Mouse (Mus musculus) embryonic facial prominence, embryonic 14.5 days (tissue): ENCODE data around the gene Trappc3. TPM values are rescaled to one million over a fixed set of nuclear protein-coding genes. Genes with fewer than 3 reads are reported as not detected.

Experiments used
- ATAC-seq: fragments of 200-750 bp; cut with Nextera tagmentation; 2 replicates; pipeline ENCODE4 v1.8.0; 2017; ENCODE audit warnings: low read depth, moderate number of reproducible peaks, moderate TSS enrichment
- DNase-seq: peaks from one replicate; pipeline ENCODE4 v3.0.0-alpha.2; 2015; ENCODE audit warnings: low spot score
- H3K27ac ChIP-seq: fragments of 300-500 bp; sonication (generic); replicated peaks from 2 replicates; pipeline ENCODE4 v1.5.1; 2014; ENCODE audit warnings: low read depth, mild to moderate bottlenecking, low read length, moderate library complexity
- H3K27me3 ChIP-seq: fragments of 300-500 bp; sonication (generic); replicated peaks from 2 replicates; pipeline ENCODE4 v1.6.1; 2014; ENCODE audit warnings: low read length; ENCODE audit not compliant: control insufficient read depth, insufficient read depth
- H3K36me3 ChIP-seq: fragments of 300-500 bp; sonication (generic); 2 replicates; pipeline ENCODE4 v1.6.1; 2014; ENCODE audit warnings: low read length, mixed read lengths; ENCODE audit not compliant: control insufficient read depth, insufficient read depth
- H3K4me1 ChIP-seq: fragments of 300-500 bp; sonication (generic); 2 replicates; pipeline ENCODE4 v1.6.1; 2014; ENCODE audit warnings: antibody characterized with exemption, low read length; ENCODE audit not compliant: control insufficient read depth, insufficient read depth
- H3K4me2 ChIP-seq: fragments of 300-500 bp; sonication (generic); 2 replicates; pipeline ENCODE4 v1.6.1; 2014; ENCODE audit warnings: low read depth, mild to moderate bottlenecking, low read length, moderate library complexity, mixed read lengths
- H3K4me3 ChIP-seq: fragments of 300-500 bp; sonication (generic); 2 replicates; pipeline ENCODE4 v1.5.1; 2014; ENCODE audit warnings: low read depth, mild to moderate bottlenecking, low read length
- H3K9ac ChIP-seq: fragments of 300-500 bp; sonication (generic); 2 replicates; pipeline ENCODE4 v1.6.1; 2014; ENCODE audit warnings: low read depth, mild to moderate bottlenecking, low read length, moderate library complexity, mixed read lengths
- H3K9me3 ChIP-seq: fragments of 300-500 bp; sonication (generic); 2 replicates; pipeline ENCODE4 v1.6.1; 2016; ENCODE audit warnings: low read length; ENCODE audit not compliant: control insufficient read depth
- WGBS: fragments of 180-500 bp; shearing (Covaris S2); extraction: QIAGEN DNeasy Blood & Tissue Kit; methylation state at CpG from one replicate; pipeline ENCODE4 v1.1.7; 2014; 5-methylcytosine and 5-hydroxymethylcytosine counted together
- polyA plus RNA-seq: library from polyadenylated mRNA; unstranded; fragments of >200 nt; fragmentation: Nextera tagmentation; extraction: Ambion mirVana; gene quantifications from 2 replicates; pipeline ENCODE4 v1.2.1, GENCODE M21; 2014

The Trappc3 gene
- polyA plus RNA-seq, 1 experiment from 2014 or later = 33.0 TPM

DNA sequence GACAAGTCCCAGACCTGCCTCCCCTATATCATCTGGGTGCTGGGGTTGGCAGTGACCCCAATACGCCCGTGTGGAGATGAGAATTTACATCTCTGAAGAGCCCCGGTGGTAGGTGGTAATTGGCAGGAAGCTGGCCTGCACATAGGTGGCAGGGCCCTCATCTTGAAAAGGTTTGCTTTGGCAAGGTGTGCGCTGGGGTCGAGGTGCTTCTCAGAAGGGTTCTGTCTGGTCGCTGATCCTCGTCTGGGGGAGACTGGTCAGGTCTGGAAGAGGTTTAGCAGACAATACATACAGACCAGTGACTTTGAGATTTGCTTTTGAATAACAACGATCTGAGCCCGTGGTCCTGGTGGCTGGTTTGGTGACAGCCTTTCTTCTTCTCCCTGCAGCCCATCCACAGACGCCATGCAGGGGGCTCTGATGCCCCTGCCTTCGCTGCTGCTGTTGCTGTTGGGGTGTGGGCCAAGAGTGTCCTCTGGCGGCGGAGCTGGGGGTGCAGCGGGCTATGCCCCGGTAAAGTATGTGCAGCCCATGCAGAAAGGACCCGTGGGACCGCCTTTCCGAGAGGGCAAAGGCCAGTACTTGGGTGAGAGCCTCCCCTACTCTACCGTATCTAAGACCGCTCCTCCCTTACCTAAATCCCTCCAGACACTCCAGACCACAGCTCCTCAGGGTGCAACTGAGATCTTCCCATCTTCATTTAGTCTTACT lies 47.2 kb downstream of the Trappc3 start:
- Histone ChIP-seq H3K36me3 (0 out of 2 replicates have a peak, but pooled peaks cover 5% of the 10 kb centered on the region), H3K4me2 (peak overlapping the region; percentile 32; the same call in 1 of the 2 replicates), H3K4me1 (peaks cover 24% of the 10 kb centered on the region), H3K9ac (no peak overlapping the region), H3K4me3 (no peak overlapping the region), H3K27me3 (no peaks in the 10 kb centered on the region), H3K9me3 (peaks cover 5% of the 10 kb centered on the region; the same call in 1 of the 2 replicates), H3K27ac (no peak overlapping the region)
- WGBS = 19% methylated on average over 18 of the region's 20 CpGs
- peak; percentile 14; the same call in 1 of the 2 replicates for ATAC-seq
- DNase-seq = no peak

DNA sequence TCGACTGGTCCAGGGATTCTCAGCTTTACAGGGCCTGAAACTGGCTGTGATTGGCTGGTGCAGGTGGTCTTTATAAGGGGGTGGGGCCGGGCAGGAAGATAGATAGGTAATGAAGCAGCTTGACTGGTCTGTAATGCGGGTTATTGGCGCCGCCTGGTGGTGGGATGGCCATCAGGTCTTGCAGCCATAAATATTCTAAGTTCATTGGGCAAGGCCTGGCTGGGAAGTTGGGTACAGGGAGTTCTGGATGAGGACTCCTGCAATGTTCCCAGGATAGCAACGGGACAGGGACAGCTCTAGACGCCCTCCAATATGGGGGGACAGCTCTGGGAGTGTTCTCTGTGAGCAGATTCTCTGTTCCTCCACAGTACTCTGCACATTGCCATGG lies 47.8 kb downstream of the Trappc3 start:
- H3K4me3 ChIP-seq = no peak overlapping the region
- ATAC-seq = peak; percentile 60
- no peaks in the 10 kb centered on the region for H3K27me3 ChIP-seq
- no peak overlapping the region for H3K27ac ChIP-seq
- H3K9ac ChIP-seq = no peak overlapping the region
- 0 out of 2 replicates have a peak, but pooled peaks cover 5% of the 10 kb centered on the region for H3K36me3 ChIP-seq
- peaks cover 29% of the 10 kb centered on the region for H3K4me1 ChIP-seq
- 2% methylated on average over 6 of the region's 7 CpGs for WGBS
- peak; percentile 89 for DNase-seq
- H3K4me2 ChIP-seq = peak overlapping the region; percentile 32; the same call in 1 of the 2 replicates
- H3K9me3 ChIP-seq = peaks cover 5% of the 10 kb centered on the region; the same call in 1 of the 2 replicates

DNA sequence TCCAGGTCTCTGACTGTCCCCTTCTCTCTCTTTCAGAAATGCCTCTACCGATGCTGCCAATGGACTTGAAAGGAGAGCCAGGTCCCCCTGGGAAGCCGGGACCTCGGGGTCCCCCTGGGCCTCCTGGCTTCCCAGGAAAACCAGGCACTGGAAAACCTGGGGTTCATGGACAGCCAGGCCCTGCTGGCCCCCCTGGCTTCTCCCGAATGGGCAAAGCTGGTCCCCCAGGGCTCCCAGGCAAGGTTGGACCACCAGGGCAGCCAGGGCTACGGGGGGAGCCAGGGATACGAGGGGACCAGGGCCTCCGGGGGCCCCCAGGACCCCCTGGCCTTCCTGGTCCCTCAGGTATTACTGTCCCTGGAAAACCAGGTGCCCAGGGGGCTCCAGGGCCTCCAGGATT lies 48.2 kb downstream of the Trappc3 start:
- Histone ChIP-seq H3K27me3 (no peaks in the 10 kb centered on the region), H3K4me1 (peaks cover 32% of the 10 kb centered on the region), H3K27ac (no peak overlapping the region), H3K4me2 (no peak overlapping the region), H3K4me3 (no peak overlapping the region), H3K9ac (no peak overlapping the region), H3K9me3 (peaks cover 5% of the 10 kb centered on the region; the same call in 1 of the 2 replicates), H3K36me3 (0 out of 2 replicates have a peak, but pooled peaks cover 5% of the 10 kb centered on the region)
- ATAC-seq = no peak
- WGBS = 80% methylated on average over 7 of the region's 7 CpGs
- no peak for DNase-seq

DNA sequence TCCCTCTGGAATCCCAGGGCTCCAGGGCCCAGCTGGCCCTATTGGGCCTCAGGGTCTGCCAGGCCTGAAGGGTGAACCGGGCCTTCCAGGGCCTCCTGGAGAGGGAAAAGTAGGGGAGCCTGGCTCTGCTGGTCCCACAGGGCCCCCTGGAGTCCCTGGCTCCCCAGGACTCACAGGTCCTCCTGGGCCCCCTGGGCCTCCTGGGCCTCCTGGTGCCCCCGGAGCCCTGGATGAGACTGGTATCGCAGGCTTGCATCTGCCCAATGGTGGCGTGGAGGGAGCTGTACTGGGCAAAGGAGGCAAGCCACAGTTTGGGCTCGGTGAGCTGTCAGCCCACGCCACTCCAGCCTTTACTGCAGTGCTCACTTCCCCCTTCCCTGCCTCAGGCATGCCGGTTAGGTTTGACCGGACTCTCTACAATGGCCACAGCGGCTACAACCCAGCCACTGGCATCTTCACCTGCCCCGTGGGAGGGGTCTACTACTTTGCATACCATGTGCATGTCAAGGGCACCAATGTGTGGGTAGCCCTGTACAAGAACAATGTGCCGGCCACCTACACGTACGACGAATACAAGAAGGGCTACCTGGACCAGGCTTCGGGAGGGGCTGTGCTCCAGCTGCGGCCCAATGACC lies 49.6 kb downstream of the Trappc3 start:
- DNase-seq (no peak), ATAC-seq (no peak)
- H3K4me1 ChIP-seq = peaks cover 32% of the 10 kb centered on the region
- H3K9me3 ChIP-seq = no peaks in the 10 kb centered on the region
- H3K9ac ChIP-seq = no peak overlapping the region
- no peaks in the 10 kb centered on the region for H3K27me3 ChIP-seq
- WGBS = 88% methylated on average over 10 of the region's 16 CpGs
- H3K4me2 ChIP-seq = no peak overlapping the region
- H3K36me3 ChIP-seq = peaks cover 18% of the 10 kb centered on the region
- H3K27ac ChIP-seq = peak overlapping the region; percentile 83
- no peak overlapping the region for H3K4me3 ChIP-seq

DNA sequence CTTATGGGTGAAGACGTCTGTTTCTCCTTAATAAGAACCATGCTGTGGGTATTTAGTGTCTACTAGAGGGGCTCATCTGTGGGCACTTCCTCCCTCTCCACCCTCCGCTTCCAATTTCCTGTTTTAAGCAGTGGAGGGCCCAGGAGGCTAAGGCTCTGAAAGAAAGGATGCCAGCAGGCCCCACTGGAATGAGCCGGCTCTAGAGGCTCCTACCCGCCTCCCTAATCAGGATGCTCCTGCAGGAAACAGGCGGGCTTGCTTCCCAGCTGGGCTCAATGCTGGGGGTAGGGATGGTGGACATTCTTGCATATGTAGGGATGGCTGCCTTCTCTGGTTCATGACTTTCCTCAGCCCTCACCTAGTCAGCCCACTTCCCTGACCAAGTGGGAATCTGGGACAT lies 51.1 kb downstream of the Trappc3 start:
- Histone ChIP-seq H3K9me3 (no peaks in the 10 kb centered on the region), H3K27me3 (no peaks in the 10 kb centered on the region), H3K4me1 (peaks cover 32% of the 10 kb centered on the region), H3K4me2 (no peak overlapping the region), H3K27ac (peak overlapping the region; percentile 83), H3K9ac (peak overlapping the region; percentile 39; the same call in 1 of the 2 replicates), H3K36me3 (peaks cover 33% of the 10 kb centered on the region), H3K4me3 (no peak overlapping the region)
- no peak for ATAC-seq
- 18% methylated on average over 5 of the region's 5 CpGs for WGBS
- DNase-seq = peak; percentile 67

DNA sequence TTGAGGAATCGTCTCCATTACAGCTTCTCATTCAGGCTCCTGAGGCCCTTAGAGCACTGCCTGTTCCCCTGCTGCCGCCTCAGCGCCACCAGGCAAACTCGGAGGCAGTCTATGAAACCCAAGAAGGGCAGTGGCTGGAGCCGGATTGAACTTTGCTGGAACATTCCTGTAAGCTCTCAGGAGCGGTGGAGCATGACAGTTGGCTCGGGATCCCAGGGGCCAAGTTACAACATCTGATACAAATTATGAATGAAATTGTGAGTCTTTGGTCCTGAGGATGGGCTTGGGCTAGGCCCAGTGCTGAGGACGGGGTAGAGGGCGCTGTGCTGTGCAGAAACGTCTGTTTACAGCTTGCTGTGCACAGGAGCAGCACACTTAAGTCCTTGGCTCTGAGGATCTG lies 52.3 kb downstream of the Trappc3 start:
- 16% methylated on average over 10 of the region's 10 CpGs for WGBS
- Histone ChIP-seq H3K4me1 (peaks cover 32% of the 10 kb centered on the region), H3K4me3 (no peak overlapping the region), H3K36me3 (peaks cover 38% of the 10 kb centered on the region), H3K27me3 (no peaks in the 10 kb centered on the region), H3K4me2 (no peak overlapping the region), H3K9me3 (no peaks in the 10 kb centered on the region), H3K27ac (peak overlapping the region; percentile 83), H3K9ac (no peak overlapping the region)
- DNase-seq = peak; percentile 91
- peak; percentile 66 for ATAC-seq

DNA sequence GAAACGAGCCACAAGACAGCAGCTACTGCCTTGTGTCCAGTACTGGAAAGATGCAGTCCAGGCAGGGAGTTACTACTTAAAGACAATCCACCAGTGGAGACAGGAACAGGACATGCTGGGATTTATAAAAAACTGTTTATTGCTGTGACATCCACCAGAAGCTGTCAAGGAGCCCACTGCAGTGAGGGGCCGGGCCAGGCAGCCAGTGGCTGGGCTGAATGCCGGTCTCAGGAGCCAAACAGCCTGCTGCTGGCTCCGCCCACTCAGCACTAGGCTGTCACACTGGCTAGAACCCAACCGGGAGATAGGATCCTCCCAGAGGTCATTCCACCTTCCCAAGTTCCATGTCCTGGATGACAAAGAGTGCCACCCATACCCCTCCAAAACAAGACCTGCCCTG lies 53.8 kb downstream of the Trappc3 start:
- Histone ChIP-seq H3K4me2 (no peak overlapping the region), H3K9me3 (no peaks in the 10 kb centered on the region), H3K4me3 (no peak overlapping the region), H3K27me3 (no peaks in the 10 kb centered on the region), H3K9ac (no peak overlapping the region), H3K36me3 (peaks cover 33% of the 10 kb centered on the region), H3K27ac (no peak overlapping the region), H3K4me1 (peaks cover 38% of the 10 kb centered on the region)
- DNase-seq (no peak), ATAC-seq (no peak)
- 53% methylated on average over 3 of the region's 5 CpGs for WGBS

DNA sequence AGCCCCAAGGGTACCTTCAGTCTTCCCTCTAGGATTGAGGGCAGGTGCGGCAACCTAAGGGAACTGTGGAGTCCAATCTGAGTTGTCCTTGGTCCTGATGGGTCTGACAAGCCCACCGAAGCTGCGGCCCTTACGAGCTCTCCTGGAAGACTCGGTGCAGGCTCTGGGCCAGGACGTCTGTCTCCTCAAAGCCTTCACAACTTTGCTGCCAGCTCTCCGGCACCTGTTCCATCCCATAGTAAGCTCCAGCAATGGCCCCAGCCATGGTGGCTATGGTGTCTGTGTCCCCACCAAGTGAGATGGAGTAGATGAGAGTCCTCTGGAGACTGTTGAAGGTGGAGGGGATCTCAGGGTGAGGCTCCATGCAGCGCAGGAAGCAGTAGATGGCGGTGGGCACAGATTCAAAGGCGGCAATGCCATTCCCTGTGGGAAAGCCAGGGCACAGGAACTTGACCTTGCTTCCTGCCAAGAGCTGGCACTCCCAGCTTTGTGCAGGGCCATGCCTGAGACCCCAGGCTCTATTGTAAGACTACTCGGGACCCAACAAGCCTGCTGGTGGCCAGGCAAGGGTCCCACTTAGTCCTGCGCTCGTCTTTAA lies 54.4 kb downstream of the Trappc3 start:
- no peak overlapping the region for H3K4me3 ChIP-seq
- ATAC-seq (no peak), DNase-seq (no peak)
- no peak overlapping the region for H3K9ac ChIP-seq
- peaks cover 38% of the 10 kb centered on the region for H3K4me1 ChIP-seq
- 88% methylated on average over 13 of the region's 13 CpGs for WGBS
- H3K27ac ChIP-seq = no peak overlapping the region
- no peaks in the 10 kb centered on the region for H3K27me3 ChIP-seq
- no peaks in the 10 kb centered on the region for H3K9me3 ChIP-seq
- H3K36me3 ChIP-seq = peaks cover 33% of the 10 kb centered on the region
- H3K4me2 ChIP-seq = no peak overlapping the region
